Mouse (Mus musculus) thymus, postnatal 10 days (tissue): ENCODE measurements around the gene Zfp213.
"Not testable (repeated sequence)": the region's sequence is repeated elsewhere in the genome, so short reads cannot be mapped to it uniquely, and the experiment has no call there.

ENCODE experiments used
- DNase-seq, 2 experiments: peaks; one replicate each; pipeline ENCODE4 v3.0.0; 2021; ENCODE audit warnings: low spot score in 2 of 2

Zfp213 gene

GRCm38 (mm10) chr17:23563595-23564367 is at the start of gene Zfp213:
TSS of gene Zfp213 (minus strand) at chr17:23564238.
- DNase-seq: peak; percentile 90 to 94

DNA sequence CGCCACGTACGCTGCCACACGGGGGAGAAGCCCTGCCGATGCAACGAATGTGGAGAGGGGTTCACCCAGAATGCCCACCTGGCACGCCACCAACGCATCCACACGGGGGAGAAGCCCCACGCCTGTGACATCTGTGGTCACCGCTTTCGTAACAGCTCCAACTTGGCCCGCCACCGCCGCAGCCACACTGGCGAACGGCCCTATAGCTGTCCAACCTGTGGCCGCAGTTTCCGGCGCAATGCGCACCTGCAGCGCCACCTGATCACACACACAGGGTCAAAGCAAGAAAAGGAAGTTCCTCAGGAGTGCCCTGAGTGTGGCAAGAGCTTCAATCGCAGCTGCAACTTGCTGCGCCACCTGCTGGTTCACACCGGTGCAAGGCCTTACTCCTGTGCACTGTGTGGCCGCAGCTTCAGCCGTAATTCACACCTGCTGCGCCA is 46.3 kb upstream of the Zfp213 start:
- peak; percentile 79 to 87 for DNase-seq

DNA sequence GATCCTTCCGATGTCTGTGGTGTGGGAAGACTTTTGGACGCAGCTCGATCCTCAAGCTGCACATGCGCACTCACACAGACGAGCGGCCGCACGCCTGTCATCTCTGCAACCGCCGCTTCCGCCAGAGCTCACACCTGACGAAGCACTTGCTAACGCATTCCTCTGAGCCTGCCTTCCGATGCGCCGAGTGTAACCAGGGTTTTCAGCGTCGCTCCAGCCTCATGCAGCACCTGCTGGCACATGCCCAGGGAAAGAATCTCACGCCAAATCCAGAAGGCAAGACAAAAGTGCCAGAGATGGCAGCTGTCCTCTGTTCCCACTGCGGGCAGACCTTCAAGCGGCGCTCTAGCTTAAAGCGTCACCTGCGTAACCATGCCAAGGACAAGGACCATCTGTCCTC is 45.6 kb upstream of the Zfp213 start:
- no peak for DNase-seq

GRCm38 (mm10) chr17:23605220-23605619 is 41.2 kb upstream of the Zfp213 start:
- DNase-seq: no peak

- DNase-seq: no peak
These were observed 40.4 kb upstream of the Zfp213 start for GRCm38 (mm10) chr17:23604394-23604793.

GRCm38 (mm10) chr17:23603542-23603941 is 39.5 kb upstream of the Zfp213 start:
- peak in 1 of 2 experiments; percentile 41 for DNase-seq

GRCm38 (mm10) chr17:23603077-23603476 is 39.0 kb upstream of the Zfp213 start:
- DNase-seq: no peak

DNA sequence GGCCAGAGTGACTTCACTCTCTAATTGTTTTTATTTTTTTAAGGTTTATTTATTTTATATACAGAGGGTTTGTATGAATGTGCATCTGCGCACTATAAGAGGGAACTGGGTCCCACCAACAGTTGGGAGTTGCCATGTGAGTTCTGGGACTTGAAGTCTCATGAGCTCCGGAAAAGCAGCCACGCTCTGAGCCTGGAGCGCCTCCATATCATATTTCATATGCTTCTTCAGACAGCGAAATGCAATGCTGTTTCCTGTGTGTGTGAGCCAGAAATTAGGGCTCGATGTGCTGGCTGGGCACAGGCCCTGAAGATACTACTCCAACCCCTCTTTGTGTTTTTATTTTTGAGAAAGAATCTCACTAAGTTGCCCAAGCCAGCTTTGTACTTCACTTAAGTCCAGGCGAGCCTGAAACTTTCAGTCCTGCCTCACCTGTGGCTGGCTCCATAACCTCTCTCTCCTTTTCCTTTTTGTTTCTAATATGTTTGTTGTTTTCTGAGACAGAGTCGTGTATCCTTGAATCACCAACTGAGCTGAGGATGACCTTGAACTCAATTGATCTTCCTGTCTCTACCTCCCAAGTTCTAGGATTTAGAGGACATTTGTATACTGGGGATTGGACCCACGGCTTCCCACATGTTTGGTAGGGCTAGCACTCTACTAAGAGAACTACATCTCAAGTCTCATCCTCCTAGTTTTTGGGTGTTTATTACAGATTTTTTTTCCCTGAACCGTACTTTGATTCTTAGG is 38.0 kb upstream of the Zfp213 start:
- DNase-seq: no peak

- no peak for DNase-seq
These were observed 36.9 kb upstream of the Zfp213 start, which contains the start of gene Zscan10 for GRCm38 (mm10) chr17:23600641-23601622. TSS of gene Zscan10 (plus strand) at chr17:23600856.

DNA sequence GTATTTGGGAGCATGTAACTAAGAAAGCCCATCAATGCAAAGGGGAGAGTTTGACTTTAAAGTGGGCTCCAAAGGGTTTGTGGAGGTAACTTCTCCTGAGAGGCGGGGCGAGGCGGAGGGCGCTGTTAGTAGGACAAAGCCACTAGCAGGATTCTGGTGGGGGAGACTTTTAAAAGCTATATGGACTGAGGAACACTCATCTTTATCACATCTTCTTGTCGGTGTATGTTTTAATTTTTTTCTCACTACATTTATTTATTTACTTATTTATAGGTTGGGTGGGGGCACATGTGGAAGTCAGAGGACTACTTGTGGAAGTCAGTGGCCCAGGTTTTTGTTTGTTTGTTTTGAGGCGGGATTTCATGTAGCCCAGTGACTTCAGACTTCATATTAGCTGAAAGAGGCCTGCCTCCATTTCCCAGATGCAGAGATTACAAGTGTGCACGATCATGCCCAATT is 35.6 kb upstream of the Zfp213 start:
- DNase-seq: peak in 1 of 2 experiments; percentile 42

- DNase-seq: peak; percentile 87 to 95
These were observed 34.8 kb upstream of the Zfp213 start, which contains the start of gene Zfp13 for GRCm38 (mm10) chr17:23598582-23599552. TSS of gene Zfp13 (minus strand) at chr17:23599487.

GRCm38 (mm10) chr17:23595139-23595538 is 31.1 kb upstream of the Zfp213 start:
- not testable (repeated sequence) for DNase-seq

DNA sequence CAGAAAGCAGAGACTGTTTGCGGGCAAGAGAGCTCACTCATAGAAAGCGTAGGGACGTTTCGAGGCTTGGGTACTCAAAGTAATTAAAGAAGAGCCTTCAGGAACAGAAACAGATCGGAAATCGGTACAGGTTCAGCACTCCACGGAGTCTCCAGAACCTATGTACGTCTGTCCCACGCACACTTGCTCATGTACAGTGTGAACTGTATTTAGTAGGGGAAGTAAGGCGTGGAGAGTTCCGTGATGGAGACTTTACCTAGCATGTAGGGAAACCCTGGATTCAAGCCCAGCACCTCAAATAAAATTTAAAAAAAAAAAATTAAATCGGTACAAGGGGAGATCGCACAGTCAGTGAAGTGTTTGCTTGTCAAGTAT is 28.9 kb upstream of the Zfp213 start:
- no peak for DNase-seq

GRCm38 (mm10) chr17:23592208-23592925 is 28.3 kb upstream of the Zfp213 start:
- DNase-seq: peak; percentile 73 to 81

GRCm38 (mm10) chr17:23587253-23587652 is 23.2 kb upstream of the Zfp213 start:
- no peak for DNase-seq

DNA sequence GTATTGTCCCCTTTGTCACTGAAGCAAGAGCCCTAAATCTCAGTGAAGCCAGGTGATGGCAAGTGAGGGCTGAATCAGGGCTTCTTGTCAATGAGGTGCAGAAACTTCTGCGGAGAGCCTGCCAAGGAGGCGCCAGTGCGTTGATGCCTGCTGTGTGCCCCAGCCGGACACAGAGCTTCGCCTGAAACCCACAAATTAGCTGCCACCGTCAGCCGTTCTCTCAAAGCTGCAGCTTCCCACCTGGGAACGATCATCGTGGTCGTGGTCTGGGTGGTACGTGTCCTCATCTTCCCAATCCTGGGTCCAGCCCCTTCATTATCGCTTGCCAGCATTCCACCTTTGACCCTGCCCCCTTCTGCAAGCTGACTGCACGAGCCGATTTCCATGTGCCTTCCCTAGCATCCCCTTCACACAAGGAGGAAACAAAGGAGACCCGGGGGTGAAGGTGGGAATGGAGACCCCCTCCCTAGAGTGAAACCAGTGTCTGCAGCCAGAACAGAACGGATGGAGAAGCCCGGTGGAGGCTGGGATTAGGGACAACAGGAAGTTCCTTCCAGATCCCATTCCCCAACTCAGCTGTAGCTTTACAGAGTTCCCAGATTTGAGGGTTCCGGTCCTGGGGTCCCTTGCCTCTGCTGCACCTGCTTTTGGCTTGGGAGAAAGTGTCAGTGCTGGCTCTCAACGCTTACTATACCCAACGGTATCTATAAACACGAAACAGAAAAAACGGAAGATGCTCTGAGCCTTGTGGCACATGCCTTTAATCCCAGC is 21.9 kb upstream of the Zfp213 start:
- no peak for DNase-seq

DNA sequence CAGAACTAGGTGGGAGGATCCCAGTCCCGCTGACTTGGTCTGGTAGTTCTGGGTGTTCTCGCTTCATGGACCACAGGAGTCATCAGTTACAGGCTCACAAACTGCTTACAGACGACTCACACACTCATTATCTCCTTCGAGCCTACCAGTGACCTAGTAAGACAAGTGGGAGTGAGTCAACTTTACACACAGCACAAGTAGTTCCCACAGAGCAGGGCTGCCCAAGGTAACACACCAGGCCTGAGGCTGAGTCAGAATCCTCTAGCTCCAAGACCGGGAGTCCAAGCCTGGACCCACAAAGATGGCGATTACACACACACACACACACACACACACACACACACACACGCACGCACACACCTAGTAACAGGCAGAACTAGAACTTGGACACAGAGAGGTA is 20.7 kb upstream of the Zfp213 start:
- DNase-seq: no peak

GRCm38 (mm10) chr17:23575951-23576552 is 12.0 kb upstream of the Zfp213 start:
- DNase-seq: no peak
